Mouse (Mus musculus): ENCODE results near the gene Bpgm. TPM values are rescaled to one million over a fixed set of nuclear protein-coding genes. Genes with fewer than 3 reads are reported as not detected.

Gene Bpgm
- 10.4 and 14.5 TPM in 2 replicates for total RNA-seq (2014; fragmentation: Nextera tagmentation)
- 26.5 and 28.6 TPM in 2 replicates for total RNA-seq (2017)
- 1.4 and 4.9 TPM in 2 replicates for polyA plus RNA-seq (2012)

DNA sequence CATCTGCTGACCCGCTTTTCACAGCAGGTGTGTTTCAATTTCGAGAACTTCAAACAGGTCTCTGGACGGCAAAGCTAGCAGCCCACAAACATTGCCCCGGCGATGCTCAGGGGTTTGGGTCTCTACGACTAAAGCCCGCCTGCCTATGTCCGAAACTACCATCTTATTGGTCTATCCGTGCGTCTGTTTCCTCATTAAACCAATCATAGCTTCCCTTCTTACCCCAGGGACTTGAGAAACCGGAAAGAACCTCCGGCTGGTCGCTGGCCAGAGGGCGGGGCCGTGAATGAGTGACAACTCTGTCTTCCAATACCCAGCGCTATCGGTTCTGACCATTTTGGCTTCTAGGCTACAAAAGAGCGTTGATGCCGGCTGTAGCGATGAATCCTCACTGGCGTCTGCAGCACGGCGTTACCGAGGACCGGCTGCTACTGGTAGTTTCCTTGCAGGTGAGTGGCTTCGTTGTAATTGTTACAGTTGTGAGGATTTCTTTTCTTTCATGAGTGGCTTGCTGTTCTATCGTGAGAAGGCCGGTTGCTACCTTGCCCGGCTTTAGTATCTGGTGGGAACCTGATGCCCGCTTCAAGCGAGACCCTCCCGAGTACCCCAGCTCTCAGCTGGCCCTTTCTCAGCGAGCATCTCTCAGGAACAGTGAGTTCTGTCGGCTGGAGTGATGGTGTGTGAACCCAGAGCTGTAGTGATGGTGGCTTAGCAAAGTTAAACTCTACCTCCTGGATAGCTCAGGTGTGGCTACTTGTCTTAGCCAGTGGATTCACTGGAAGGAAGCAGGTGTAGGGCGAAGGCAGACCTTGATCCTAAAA is at the start of gene Bpgm:
TSS of gene Bpgm (plus strand) at position 234 of the 821 bp plus-strand sequence.
- peak; percentile 91 for ATAC-seq (ENCODE audit: extremely low read depth, insufficient number of reproducible peaks, low FRiP score, poor library complexity, severe bottlenecking)
- Histone ChIP-seq H3K36me3 (replicated peaks) (peaks cover 7% of the 10 kb centered on the region), H3K4me3 (ENCODE audit: low read depth, low read length) (peak within 1 kb of the TSS; percentile 77), H3K9me3 (replicated peaks) (no peaks in the 10 kb centered on the region), H3K4me1 (ENCODE audit: insufficient read depth, low read depth, low read length) (peaks cover 70% of the 10 kb centered on the region), H3K27me3 (ENCODE audit: insufficient read depth, low read length) (no peaks in the 10 kb centered on the region)
- DNase-seq (ENCODE audit: low spot score): peak; percentile 87
- no peak for TF ChIP-seq CTCF (IDR thresholded peaks at IDR 0.05; ENCODE audit: low read depth, low read length)
- TF ChIP-seq TAL1 (conservative IDR thresholded peaks at IDR 0.05; ENCODE audit: low read depth, low read length): no peak
- no peak for TF ChIP-seq GATA2 (IDR thresholded peaks at IDR 0.05; ENCODE audit: borderline replicate concordance, low read depth, low read length)
- TF ChIP-seq POLR2AphosphoS5 (IDR thresholded peaks at IDR 0.05; ENCODE audit: insufficient replicate concordance, low read depth, low read length): no peak
- TF ChIP-seq GATA1 (IDR thresholded peaks at IDR 0.05; ENCODE audit: borderline replicate concordance, low read length): no peak

GRCm38 (mm10) chr6:34439006-34439405 is 37.0 kb upstream of the Bpgm start:
- Histone ChIP-seq H3K4me3 (ENCODE audit: low read depth, low read length) (no peak overlapping the region), H3K36me3 (replicated peaks) (no peaks in the 10 kb centered on the region), H3K27me3 (ENCODE audit: insufficient read depth, low read length) (peaks cover 15% of the 10 kb centered on the region), H3K4me1 (ENCODE audit: insufficient read depth, low read depth, low read length) (no peaks in the 10 kb centered on the region), H3K9me3 (replicated peaks) (no peaks in the 10 kb centered on the region)
- TF ChIP-seq GATA2 (IDR thresholded peaks at IDR 0.05; ENCODE audit: borderline replicate concordance, low read depth, low read length): no peak
- no peak for TF ChIP-seq GATA1 (IDR thresholded peaks at IDR 0.05; ENCODE audit: borderline replicate concordance, low read length)
- no peak for TF ChIP-seq CTCF (IDR thresholded peaks at IDR 0.05; ENCODE audit: low read depth, low read length)
- TF ChIP-seq POLR2AphosphoS5 (IDR thresholded peaks at IDR 0.05; ENCODE audit: insufficient replicate concordance, low read depth, low read length): no peak
- TF ChIP-seq TAL1 (conservative IDR thresholded peaks at IDR 0.05; ENCODE audit: low read depth, low read length): no peak
- no peak for ATAC-seq (ENCODE audit: extremely low read depth, insufficient number of reproducible peaks, low FRiP score, poor library complexity, severe bottlenecking)
- DNase-seq (ENCODE audit: low spot score): no peak

GRCm38 (mm10) chr6:34441556-34442257 is 34.3 kb upstream of the Bpgm start:
- H3K36me3 ChIP-seq (replicated peaks): no peaks in the 10 kb centered on the region
- H3K9me3 ChIP-seq (replicated peaks): no peaks in the 10 kb centered on the region
- ATAC-seq (ENCODE audit: extremely low read depth, insufficient number of reproducible peaks, low FRiP score, poor library complexity, severe bottlenecking) (no peak), DNase-seq (ENCODE audit: low spot score) (no peak)
- no peaks in the 10 kb centered on the region for H3K4me1 ChIP-seq (ENCODE audit: insufficient read depth, low read depth, low read length)
- H3K27me3 ChIP-seq (ENCODE audit: insufficient read depth, low read length): peaks cover 15% of the 10 kb centered on the region
- no peak for TF ChIP-seq CTCF (IDR thresholded peaks at IDR 0.05; ENCODE audit: low read depth, low read length)
- no peak for TF ChIP-seq POLR2AphosphoS5 (IDR thresholded peaks at IDR 0.05; ENCODE audit: insufficient replicate concordance, low read depth, low read length)
- TF ChIP-seq TAL1 (conservative IDR thresholded peaks at IDR 0.05; ENCODE audit: low read depth, low read length): no peak
- no peak overlapping the region for H3K4me3 ChIP-seq (ENCODE audit: low read depth, low read length)

GRCm38 (mm10) chr6:34443791-34444190 is 32.2 kb upstream of the Bpgm start:
- Histone ChIP-seq H3K36me3 (replicated peaks) (no peaks in the 10 kb centered on the region), H3K4me1 (ENCODE audit: insufficient read depth, low read depth, low read length) (no peaks in the 10 kb centered on the region), H3K9me3 (replicated peaks) (no peaks in the 10 kb centered on the region), H3K4me3 (ENCODE audit: low read depth, low read length) (no peak overlapping the region), H3K27me3 (ENCODE audit: insufficient read depth, low read length) (peaks cover 10% of the 10 kb centered on the region)
- DNase-seq (ENCODE audit: low spot score) (no peak), ATAC-seq (ENCODE audit: extremely low read depth, insufficient number of reproducible peaks, low FRiP score, poor library complexity, severe bottlenecking) (no peak)
- TF ChIP-seq CTCF (IDR thresholded peaks at IDR 0.05; ENCODE audit: low read depth, low read length) (no peak), GATA2 (IDR thresholded peaks at IDR 0.05; ENCODE audit: borderline replicate concordance, low read depth, low read length) (no peak), TAL1 (conservative IDR thresholded peaks at IDR 0.05; ENCODE audit: low read depth, low read length) (no peak), POLR2AphosphoS5 (IDR thresholded peaks at IDR 0.05; ENCODE audit: insufficient replicate concordance, low read depth, low read length) (no peak), GATA1 (IDR thresholded peaks at IDR 0.05; ENCODE audit: borderline replicate concordance, low read length) (no peak)

DNA sequence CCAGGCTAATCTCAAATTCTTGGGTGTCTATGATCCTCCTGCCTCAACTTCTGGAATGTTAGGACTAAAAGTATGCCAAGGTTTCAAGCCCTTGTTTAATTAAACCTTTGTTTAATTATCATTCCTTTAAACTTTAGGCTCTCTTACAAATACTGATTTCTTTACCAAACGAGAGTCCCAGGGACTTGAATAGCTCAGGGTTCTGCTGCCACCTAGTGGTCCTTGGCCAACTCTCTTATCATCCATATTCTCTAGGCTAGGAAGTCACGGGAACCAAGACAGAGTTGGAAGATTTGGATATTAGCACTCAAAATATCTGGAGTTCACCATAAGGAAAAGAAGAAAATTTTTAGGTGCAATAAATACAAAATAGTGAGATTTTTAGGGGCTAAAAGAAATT is 28.0 kb upstream of the Bpgm start:
- Histone ChIP-seq H3K4me1 (ENCODE audit: insufficient read depth, low read depth, low read length) (no peaks in the 10 kb centered on the region), H3K9me3 (replicated peaks) (no peaks in the 10 kb centered on the region), H3K27me3 (ENCODE audit: insufficient read depth, low read length) (peaks cover 32% of the 10 kb centered on the region), H3K36me3 (replicated peaks) (no peaks in the 10 kb centered on the region), H3K4me3 (ENCODE audit: low read depth, low read length) (no peak overlapping the region)
- TF ChIP-seq CTCF (IDR thresholded peaks at IDR 0.05; ENCODE audit: low read depth, low read length): no peak
- TF ChIP-seq POLR2AphosphoS5 (IDR thresholded peaks at IDR 0.05; ENCODE audit: insufficient replicate concordance, low read depth, low read length): no peak
- TF ChIP-seq GATA2 (IDR thresholded peaks at IDR 0.05; ENCODE audit: borderline replicate concordance, low read depth, low read length): no peak
- TF ChIP-seq TAL1 (conservative IDR thresholded peaks at IDR 0.05; ENCODE audit: low read depth, low read length): no peak
- no peak for TF ChIP-seq GATA1 (IDR thresholded peaks at IDR 0.05; ENCODE audit: borderline replicate concordance, low read length)
- ATAC-seq (ENCODE audit: extremely low read depth, insufficient number of reproducible peaks, low FRiP score, poor library complexity, severe bottlenecking) (no peak; the same call in 1 of the 2 replicates), DNase-seq (ENCODE audit: low spot score) (peak; percentile 25)

- TF ChIP-seq CTCF (IDR thresholded peaks at IDR 0.05; ENCODE audit: low read depth, low read length): no peak
- no peak for TF ChIP-seq GATA2 (IDR thresholded peaks at IDR 0.05; ENCODE audit: borderline replicate concordance, low read depth, low read length)
- TF ChIP-seq POLR2AphosphoS5 (IDR thresholded peaks at IDR 0.05; ENCODE audit: insufficient replicate concordance, low read depth, low read length): no peak
- no peak for TF ChIP-seq TAL1 (conservative IDR thresholded peaks at IDR 0.05; ENCODE audit: low read depth, low read length)
- TF ChIP-seq GATA1 (IDR thresholded peaks at IDR 0.05; ENCODE audit: borderline replicate concordance, low read length): no peak
- DNase-seq (ENCODE audit: low spot score): no peak
- Histone ChIP-seq H3K36me3 (replicated peaks) (no peaks in the 10 kb centered on the region), H3K27me3 (ENCODE audit: insufficient read depth, low read length) (peaks cover 36% of the 10 kb centered on the region), H3K9me3 (replicated peaks) (no peaks in the 10 kb centered on the region), H3K4me1 (ENCODE audit: insufficient read depth, low read depth, low read length) (no peaks in the 10 kb centered on the region), H3K4me3 (ENCODE audit: low read depth, low read length) (no peak overlapping the region)
- no peak for ATAC-seq (ENCODE audit: extremely low read depth, insufficient number of reproducible peaks, low FRiP score, poor library complexity, severe bottlenecking)
These were observed 27.3 kb upstream of the Bpgm start for GRCm38 (mm10) chr6:34448696-34449095.

All from G1E (cell line).